Mouse (Mus musculus): ENCODE measurements around the gene Sh3bp4. TPM values are rescaled to one million over a fixed set of nuclear protein-coding genes. Genes with fewer than 3 reads are reported as not detected.

Sh3bp4 gene
- 0.18 and 0.19 TPM in 2 replicates for total RNA-seq (2017)

DNA sequence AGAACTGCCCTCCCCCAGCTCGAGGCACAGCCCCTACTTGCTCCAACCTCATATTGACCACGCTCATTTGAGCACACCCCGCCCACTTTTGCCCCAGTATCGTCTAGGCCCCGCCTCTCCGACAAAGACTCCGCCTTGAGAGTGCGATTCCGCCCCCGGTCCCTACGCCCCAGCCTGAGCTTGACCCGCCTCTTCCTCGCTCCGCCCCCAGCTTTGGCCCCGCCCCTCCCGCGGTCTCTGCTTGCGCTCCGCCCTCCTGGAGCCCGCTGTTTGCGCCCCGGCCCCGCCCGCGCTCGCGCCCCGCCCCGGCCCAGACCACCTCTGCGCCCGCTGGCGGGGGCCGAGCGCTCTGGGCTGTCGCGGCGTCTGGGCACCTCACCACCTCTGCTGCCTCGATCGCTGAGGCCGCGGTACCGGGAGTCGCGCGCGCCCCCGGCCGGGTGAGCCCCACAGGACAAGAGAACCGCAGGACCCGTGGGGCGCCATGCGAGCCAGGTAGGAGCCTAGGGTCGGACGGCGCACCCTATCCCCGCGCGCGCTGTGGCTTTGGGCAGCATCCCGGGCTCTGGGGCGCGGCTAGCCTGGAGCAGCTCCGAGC lies at the start of gene Sh3bp4:
Gene Sh3bp4 (plus strand): TSS at position 313 of the 598 bp plus-strand sequence.
- ATAC-seq (replicated peaks; ENCODE audit: low read depth, poor library complexity, severe bottlenecking): peak; percentile 92

DNA sequence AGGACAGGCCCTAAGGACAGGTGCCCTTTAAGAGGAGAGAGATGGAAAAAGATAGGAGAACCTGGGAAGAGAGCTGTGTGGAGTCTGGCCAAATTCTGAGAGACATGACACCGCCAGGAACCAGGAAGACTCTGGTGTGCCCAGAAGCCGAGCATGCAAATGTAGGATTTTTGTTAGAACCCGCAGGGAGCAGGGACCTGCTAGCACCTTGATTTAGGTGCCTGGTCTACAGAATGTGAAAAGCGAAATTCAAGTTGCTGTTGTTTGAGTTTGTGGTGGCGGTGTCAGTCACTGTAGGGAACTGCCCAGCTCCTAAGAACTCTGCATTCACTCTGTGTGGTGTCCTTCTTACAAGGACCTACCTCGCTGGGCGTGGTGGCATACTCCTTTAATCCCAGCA lies 47.2 kb upstream of the Sh3bp4 start:
- no peak for ATAC-seq (replicated peaks; ENCODE audit: low read depth, poor library complexity, severe bottlenecking)

- ATAC-seq (replicated peaks; ENCODE audit: low read depth, poor library complexity, severe bottlenecking): no peak
These were observed 45.3 kb upstream of the Sh3bp4 start for GRCm38 (mm10) chr1:89024696-89025612.

GRCm38 (mm10) chr1:89026040-89026439 lies 44.2 kb upstream of the Sh3bp4 start:
- ATAC-seq (replicated peaks; ENCODE audit: low read depth, poor library complexity, severe bottlenecking): no peak

GRCm38 (mm10) chr1:89029136-89029927 lies 40.9 kb upstream of the Sh3bp4 start:
- ATAC-seq (replicated peaks; ENCODE audit: low read depth, poor library complexity, severe bottlenecking): no peak

DNA sequence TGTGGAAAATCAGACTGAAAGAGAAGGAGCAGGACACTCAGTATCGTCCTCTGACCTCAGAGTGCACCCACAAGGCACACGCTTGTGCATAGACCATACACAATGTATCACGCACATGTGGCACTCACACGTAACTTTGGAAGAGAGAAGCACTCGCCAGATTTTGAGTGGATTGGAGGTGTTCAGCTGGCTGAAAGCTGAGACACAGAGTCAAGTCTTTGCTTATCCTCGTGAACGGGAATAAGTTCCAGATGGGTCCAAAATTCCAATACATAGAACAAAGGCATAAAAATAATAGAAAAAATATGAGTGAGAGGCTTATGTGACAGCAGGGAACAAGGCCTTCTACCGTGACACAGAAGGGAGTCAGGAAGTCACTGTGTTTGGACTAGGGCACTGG lies 36.6 kb upstream of the Sh3bp4 start:
- no peak for ATAC-seq (replicated peaks; ENCODE audit: low read depth, poor library complexity, severe bottlenecking)

DNA sequence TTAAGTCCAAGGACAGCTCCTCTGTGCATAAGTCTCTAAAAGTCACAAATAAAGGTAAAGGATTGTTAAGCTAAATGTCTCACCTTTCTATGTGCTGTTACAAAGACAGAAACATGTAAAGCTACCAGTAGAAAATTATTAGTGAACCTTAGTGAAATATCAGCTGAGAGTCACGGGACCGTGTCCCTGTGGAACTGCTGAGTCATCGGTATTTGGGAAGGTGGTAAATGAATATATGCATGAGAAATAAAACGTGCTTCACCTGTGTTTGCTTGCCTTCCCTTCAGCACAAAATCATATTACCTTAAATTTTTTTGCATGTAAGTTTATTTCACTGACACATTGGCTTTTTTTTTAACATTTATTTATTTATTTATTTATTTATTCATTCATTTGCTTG lies 36.2 kb upstream of the Sh3bp4 start:
- no peak for ATAC-seq (replicated peaks; ENCODE audit: low read depth, poor library complexity, severe bottlenecking)

GRCm38 (mm10) chr1:89035115-89035514 lies 35.1 kb upstream of the Sh3bp4 start:
- no peak for ATAC-seq (replicated peaks; ENCODE audit: low read depth, poor library complexity, severe bottlenecking)

DNA sequence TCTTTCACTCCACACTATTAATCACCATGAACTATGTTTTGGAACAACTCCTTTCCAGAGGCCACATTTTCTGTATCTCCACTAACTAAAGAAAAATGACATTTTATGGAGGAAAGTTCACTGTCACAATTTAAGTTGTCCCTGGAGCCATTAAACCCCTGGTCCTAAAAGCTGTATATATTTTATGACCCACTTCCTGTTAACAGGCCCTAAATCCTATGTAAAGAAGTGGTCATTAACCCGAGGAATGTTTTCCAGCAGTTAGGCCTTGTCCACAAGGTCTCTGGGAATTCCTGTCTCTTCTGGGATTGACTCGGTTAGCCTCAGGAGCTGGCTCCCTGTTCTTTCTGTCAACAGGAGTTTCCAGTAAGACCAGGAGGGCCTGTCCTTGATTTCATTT lies 30.4 kb upstream of the Sh3bp4 start:
- ATAC-seq (replicated peaks; ENCODE audit: low read depth, poor library complexity, severe bottlenecking): no peak

DNA sequence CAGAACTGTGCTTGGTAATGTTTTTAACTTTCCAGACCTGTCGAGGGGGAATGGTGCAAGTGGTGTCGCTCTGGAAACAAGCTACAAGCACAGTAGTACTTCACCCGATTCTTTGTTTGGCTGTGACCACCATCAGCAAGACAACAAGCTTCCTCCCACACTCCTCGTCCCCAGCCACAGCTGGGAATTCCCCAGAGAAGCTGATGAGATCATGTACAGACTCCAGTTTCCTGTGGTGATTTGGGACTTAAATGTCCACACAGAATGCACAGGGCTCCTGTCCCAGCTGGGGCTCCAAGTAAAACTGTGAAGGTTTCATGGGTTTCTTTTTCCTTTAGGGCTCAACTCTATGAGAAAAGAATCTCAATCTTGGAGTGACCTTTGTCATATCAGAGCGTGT lies 28.9 kb upstream of the Sh3bp4 start:
- ATAC-seq (replicated peaks; ENCODE audit: low read depth, poor library complexity, severe bottlenecking): no peak

DNA sequence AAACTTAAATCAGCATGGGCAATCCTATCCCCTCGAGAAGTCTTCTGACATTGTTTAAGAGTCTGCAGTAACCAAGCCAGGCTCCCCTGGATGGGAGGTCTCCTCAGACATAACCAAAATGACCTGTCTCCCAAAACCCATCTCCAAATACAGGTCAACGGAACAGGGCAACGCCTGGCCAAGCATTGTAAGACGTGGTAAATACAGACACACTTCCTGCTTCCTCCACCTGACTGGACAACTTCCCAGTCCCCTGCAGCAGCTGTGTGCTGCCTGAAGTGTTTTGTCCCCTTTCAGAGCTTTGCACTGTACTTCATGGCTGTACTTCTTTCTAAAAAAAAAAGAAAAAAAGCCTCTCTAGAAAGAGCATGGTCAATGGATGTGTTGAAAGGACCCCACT lies 28.1 kb upstream of the Sh3bp4 start:
- no peak for ATAC-seq (replicated peaks; ENCODE audit: low read depth, poor library complexity, severe bottlenecking)

DNA sequence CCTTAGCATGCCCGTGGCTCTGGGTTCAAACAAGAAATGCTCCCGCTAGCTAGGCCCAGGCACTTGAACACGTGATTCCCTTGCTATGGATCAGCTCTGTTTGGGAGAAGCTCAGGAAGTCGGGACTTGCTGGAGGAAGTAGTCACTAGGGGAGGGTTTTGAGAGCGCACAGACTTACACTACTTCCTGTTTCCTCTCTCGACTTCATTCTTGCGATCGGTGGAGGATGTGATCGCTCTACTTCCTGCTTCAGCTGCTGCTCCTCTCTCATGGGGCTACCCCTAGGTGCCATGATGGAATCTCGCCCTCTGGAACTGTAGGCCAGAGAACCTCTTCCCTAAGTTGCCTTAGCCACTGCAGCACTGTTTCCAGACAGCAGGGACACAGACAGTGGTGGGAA lies 27.3 kb upstream of the Sh3bp4 start:
- no peak for ATAC-seq (replicated peaks; ENCODE audit: low read depth, poor library complexity, severe bottlenecking)

DNA sequence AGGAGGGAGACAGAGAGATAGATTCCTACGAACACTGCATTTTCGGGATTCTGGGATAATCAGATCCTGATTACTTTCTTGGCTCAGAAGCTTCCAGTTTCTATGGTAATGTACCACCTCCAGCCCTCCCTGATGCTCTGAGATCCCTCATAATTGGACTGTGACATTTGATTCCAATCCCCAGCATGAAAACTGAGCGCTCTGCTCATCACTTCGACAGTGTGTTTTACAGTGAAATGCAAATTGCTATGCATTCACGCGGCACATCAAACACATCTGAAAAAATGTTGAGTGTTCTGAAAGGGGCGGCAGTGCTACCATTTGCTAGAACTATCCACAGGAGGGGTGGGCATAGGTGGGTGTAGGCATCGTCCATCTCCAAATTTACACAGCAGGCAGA lies 24.8 kb upstream of the Sh3bp4 start:
- no peak for ATAC-seq (replicated peaks; ENCODE audit: low read depth, poor library complexity, severe bottlenecking)

DNA sequence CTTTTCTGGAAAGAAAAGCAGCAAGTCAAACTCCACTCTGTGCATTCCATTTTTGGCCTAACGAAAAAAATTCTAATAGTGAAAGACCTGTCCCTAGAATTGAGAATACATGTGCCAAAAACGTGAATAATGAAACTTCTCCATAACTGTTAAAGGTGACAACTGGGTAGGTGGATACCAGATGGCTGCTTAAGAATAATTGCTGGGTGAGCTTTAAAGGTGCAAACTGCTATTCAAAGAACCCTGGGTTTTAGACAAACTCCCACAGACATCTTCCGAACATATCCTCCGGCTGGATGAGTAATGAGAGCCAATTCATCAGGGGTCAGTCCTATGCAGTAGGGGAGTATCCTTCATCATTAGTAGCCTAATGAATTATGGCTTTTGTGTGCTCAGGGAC lies 20.7 kb upstream of the Sh3bp4 start:
- no peak for ATAC-seq (replicated peaks; ENCODE audit: low read depth, poor library complexity, severe bottlenecking)

DNA sequence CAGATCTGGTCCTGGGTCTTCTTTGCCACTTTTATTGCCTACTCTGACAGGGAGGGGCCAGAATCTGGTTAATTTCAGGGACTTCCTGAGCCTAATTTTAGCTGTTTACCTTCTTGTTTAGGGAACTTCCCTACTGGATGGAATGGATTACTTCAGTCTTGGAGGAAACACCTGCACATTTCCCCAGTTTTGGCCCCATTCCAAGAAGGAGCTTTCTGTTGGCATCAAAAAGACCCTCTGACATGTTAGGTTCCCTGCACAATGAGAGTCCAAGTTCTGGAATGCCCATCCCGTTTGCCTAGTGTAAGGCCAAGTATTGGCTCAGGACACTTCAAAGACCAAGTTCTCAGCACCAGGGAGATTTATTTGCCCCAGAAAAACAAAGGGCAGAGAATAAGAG lies 14.0 kb upstream of the Sh3bp4 start:
- ATAC-seq (replicated peaks; ENCODE audit: low read depth, poor library complexity, severe bottlenecking): no peak

- ATAC-seq (replicated peaks; ENCODE audit: low read depth, poor library complexity, severe bottlenecking): no peak
These were observed 12.8 kb upstream of the Sh3bp4 start for GRCm38 (mm10) chr1:89057430-89057829.

- no peak for ATAC-seq (replicated peaks; ENCODE audit: low read depth, poor library complexity, severe bottlenecking)
These were observed 12.2 kb upstream of the Sh3bp4 start for GRCm38 (mm10) chr1:89058011-89058410.

DNA sequence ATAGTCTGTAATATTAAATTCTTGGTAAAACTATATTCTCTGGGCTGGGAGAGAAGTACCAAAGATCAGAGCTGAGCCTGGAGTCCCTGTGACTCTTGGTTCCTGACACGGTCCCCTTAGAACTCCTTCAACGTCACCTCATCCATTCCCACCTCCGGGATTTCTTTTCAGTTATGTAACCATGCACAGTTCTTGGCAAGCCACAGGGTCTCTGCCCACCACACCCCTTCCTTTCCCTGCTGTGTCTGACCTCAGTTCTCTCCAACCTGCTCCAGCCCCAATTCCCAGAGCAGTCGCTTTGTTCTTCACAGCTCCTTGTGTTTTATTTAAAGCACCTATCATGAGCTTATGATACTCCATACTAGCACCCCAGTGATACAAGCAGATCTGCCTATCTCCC lies 7.2 kb upstream of the Sh3bp4 start:
- ATAC-seq (replicated peaks; ENCODE audit: low read depth, poor library complexity, severe bottlenecking): no peak

DNA sequence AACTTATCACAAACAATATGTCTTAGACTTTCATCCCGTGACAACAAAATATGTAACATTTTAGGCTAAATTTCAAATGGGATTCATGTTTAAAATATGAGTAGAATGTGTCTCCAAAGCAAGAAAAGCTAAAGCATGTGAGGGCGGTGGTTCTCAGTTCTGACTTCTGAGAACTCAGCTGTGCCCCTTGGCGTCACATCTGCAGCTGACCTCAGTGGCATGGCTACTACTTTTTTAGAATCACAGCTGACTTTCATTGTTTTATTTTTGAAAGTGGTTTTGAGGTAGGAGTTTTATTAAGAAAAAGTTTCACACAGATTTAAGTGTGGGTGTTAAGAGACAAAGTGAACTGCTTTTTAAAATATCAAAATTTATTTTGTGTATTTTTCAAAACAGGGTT lies 6.4 kb upstream of the Sh3bp4 start:
- ATAC-seq (replicated peaks; ENCODE audit: low read depth, poor library complexity, severe bottlenecking): no peak

GRCm38 (mm10) chr1:89068812-89069211 lies 1.4 kb upstream of the Sh3bp4 start:
- no peak for ATAC-seq (replicated peaks; ENCODE audit: low read depth, poor library complexity, severe bottlenecking)

All from common myeloid progenitor, adult 5-6 weeks (primary cell).